Mouse (Mus musculus) kidney, adult 2 months (tissue): Measurements from ENCODE around the gene Cxcr6. TPM values are rescaled to one million over a fixed set of nuclear protein-coding genes. Genes with fewer than 3 reads are reported as not detected.

Experiments
- DNase-seq: peaks from one replicate; pipeline ENCODE4 v3.0.0; 2021
- H3K27ac ChIP-seq: fragments of 200-500 bp; 2 replicates; pipeline ENCODE4 v1.5.1; 2012; ENCODE audit warnings: low read depth, low read length, control low read depth, inconsistent platforms; ENCODE audit not compliant: insufficient read depth
- H3K27me3 ChIP-seq: fragments of 200-500 bp; replicated peaks from 2 replicates; pipeline ENCODE4 v1.6.1; 2012; ENCODE audit warnings: mild to moderate bottlenecking, moderate library complexity, low read length, inconsistent platforms; ENCODE audit not compliant: control insufficient read depth, insufficient read depth
- H3K36me3 ChIP-seq: fragments of 200-500 bp; 2 replicates; pipeline ENCODE4 v1.6.1; 2012; ENCODE audit warnings: mild to moderate bottlenecking, moderate library complexity, low read length, inconsistent platforms; ENCODE audit not compliant: control insufficient read depth, insufficient read depth
- H3K4me1 ChIP-seq: fragments of 200-500 bp; 2 replicates; pipeline ENCODE4 v1.6.1; 2011; ENCODE audit warnings: low read length; ENCODE audit not compliant: control insufficient read depth, insufficient read depth
- H3K4me3 ChIP-seq: fragments of 200-500 bp; 2 replicates; pipeline ENCODE4 v1.5.1; 2011; ENCODE audit warnings: mild to moderate bottlenecking, low read depth, low read length, control low read depth; ENCODE audit not compliant: insufficient read depth
- CTCF ChIP-seq: fragments of 200-500 bp; conservative IDR thresholded peaks from 2 replicates; pipeline ENCODE4 v1.5.1; 2011; ENCODE audit warnings: low read depth, mild to moderate bottlenecking, control low read depth, low read length, moderate library complexity, mixed read lengths; ENCODE audit not compliant: insufficient read depth, insufficient read length
- POLR2A ChIP-seq: fragments of 200-500 bp; IDR thresholded peaks from one replicate; pipeline ENCODE4 v1.6.1; 2011; ENCODE audit warnings: low read depth, low read length, control low read depth
- WGBS: fragments of 180-500 bp; shearing (Covaris S2); methylation state at CpG from one replicate; pipeline ENCODE4 v1.1.7; 2018; 5-methylcytosine and 5-hydroxymethylcytosine counted together
- polyA plus RNA-seq: library from polyadenylated mRNA; depleted of rRNA; stranded (reverse); fragments of >200 nt; gene quantifications from 2 replicates; pipeline ENCODE4 v1.2.3, GENCODE M21; 2012; rRNA removed

The Cxcr6 gene
- polyA plus RNA-seq: 0.56 and 1.4 TPM in 2 replicates

GRCm38 (mm10) chr9:123806267-123806666, at the start of gene Cxcr6:
Gene Cxcr6, plus strand, starts transcription at chr9:123806475.
- no peak within 1 kb of the TSS for H3K4me3 ChIP-seq

GRCm38 (mm10) chr9:123756752-123757151, 49.5 kb upstream of the Cxcr6 start:
- WGBS: 82% methylated on average over 3 of the region's 3 CpGs
- H3K4me1 ChIP-seq: no peaks in the 10 kb centered on the region
- no peak for DNase-seq
- no peaks in the 10 kb centered on the region for H3K27me3 ChIP-seq
- H3K36me3 ChIP-seq: no peaks in the 10 kb centered on the region
- H3K27ac ChIP-seq: no peak overlapping the region
- no peak overlapping the region for H3K4me3 ChIP-seq
- no peak for TF ChIP-seq CTCF
- TF ChIP-seq POLR2A: no peak

More at GRCm38 (mm10) chr9:123806267-123806666, at the start of gene Cxcr6:
- no peak for TF ChIP-seq POLR2A
- TF ChIP-seq CTCF: no peak
- 93% methylated on average over 5 of the region's 5 CpGs for WGBS
- no peak for DNase-seq
- Histone ChIP-seq H3K27ac (no peak within 1 kb of the TSS), H3K4me1 (no peaks in the 10 kb centered on the region), H3K27me3 (no peaks in the 10 kb centered on the region), H3K36me3 (peaks cover 8% of the 10 kb centered on the region)

GRCm38 (mm10) chr9:123757326-123757725, 48.9 kb upstream of the Cxcr6 start:
- no peak overlapping the region for H3K4me3 ChIP-seq
- no peaks in the 10 kb centered on the region for H3K36me3 ChIP-seq
- H3K4me1 ChIP-seq: no peaks in the 10 kb centered on the region
- H3K27me3 ChIP-seq: no peaks in the 10 kb centered on the region
- 65% methylated on average over 2 of the region's 2 CpGs for WGBS
- DNase-seq: no peak
- TF ChIP-seq CTCF (no peak), POLR2A (no peak)
- H3K27ac ChIP-seq: no peak overlapping the region

- DNase-seq: no peak
- Histone ChIP-seq H3K4me1 (no peaks in the 10 kb centered on the region), H3K36me3 (no peaks in the 10 kb centered on the region), H3K27ac (no peak overlapping the region), H3K4me3 (no peak overlapping the region), H3K27me3 (no peaks in the 10 kb centered on the region)
- 68% methylated on average over 1 of the region's 1 CpGs for WGBS
- TF ChIP-seq POLR2A (no peak), CTCF (no peak)
Measured at GRCm38 (mm10) chr9:123758156-123758555, 48.1 kb upstream of the Cxcr6 start.

- no peak overlapping the region for H3K4me3 ChIP-seq
- H3K27me3 ChIP-seq: no peaks in the 10 kb centered on the region
- WGBS: 74% methylated on average over 4 of the region's 4 CpGs
- H3K4me1 ChIP-seq: no peaks in the 10 kb centered on the region
- no peak for DNase-seq
- H3K27ac ChIP-seq: no peak overlapping the region
- no peak for TF ChIP-seq CTCF
- no peak for TF ChIP-seq POLR2A
- no peaks in the 10 kb centered on the region for H3K36me3 ChIP-seq
Measured at GRCm38 (mm10) chr9:123758645-123759044, 47.6 kb upstream of the Cxcr6 start.

GRCm38 (mm10) chr9:123760806-123761205, 45.5 kb upstream of the Cxcr6 start:
- H3K27ac ChIP-seq: no peak overlapping the region
- TF ChIP-seq POLR2A (no peak), CTCF (no peak)
- H3K4me3 ChIP-seq: no peak overlapping the region
- no peaks in the 10 kb centered on the region for H3K27me3 ChIP-seq
- no peaks in the 10 kb centered on the region for H3K36me3 ChIP-seq
- 86% methylated on average over 3 of the region's 3 CpGs for WGBS
- H3K4me1 ChIP-seq: no peaks in the 10 kb centered on the region
- DNase-seq: no peak

- no peak for DNase-seq
- 90% methylated on average over 4 of the region's 4 CpGs for WGBS
Measured at GRCm38 (mm10) chr9:123762886-123763285, 43.4 kb upstream of the Cxcr6 start.

More at GRCm38 (mm10) chr9:123762886-123763285, 43.4 kb upstream of the Cxcr6 start:
- no peak overlapping the region for H3K4me3 ChIP-seq
- no peaks in the 10 kb centered on the region for H3K4me1 ChIP-seq
- no peaks in the 10 kb centered on the region for H3K27me3 ChIP-seq
- TF ChIP-seq CTCF: no peak
- TF ChIP-seq POLR2A: no peak
- H3K36me3 ChIP-seq: no peaks in the 10 kb centered on the region
- no peak overlapping the region for H3K27ac ChIP-seq
